In genomic region chr11:20067521-20067920, GRCm38 (mm10) we compare ENCODE assay signal across 14 mouse cellular contexts. TPM values are rescaled to one million over a fixed set of nuclear protein-coding genes. Genes with fewer than 3 reads are reported as not detected.
A peak's percentile ranks its signal among the peaks of the same experiment; 100 is the strongest.
DNase-seq lines count a peak whose midpoint lies in the region; ATAC-seq and TF ChIP-seq lines count a peak whose summit lies in the region.
"Had no signal": no experiment of that assay in that cellular context is flagged by ENCODE, and none has a peak within 500 bp of the region (broad histone marks: within the 10 kb centered on the region; RNA-seq: fewer than 3 reads in every experiment).

No protein-coding gene starts in this region.

- peaks cover 50% of the 10 kb centered on the region for H3K36me3 ChIP-seq in intestine, postnatal 0 days (ENCODE audit: control insufficient read depth, insufficient read depth)
- H3K36me3 ChIP-seq in intestine, embryonic 16.5 days (ENCODE audit: control insufficient read depth, insufficient read depth, low read length) = peaks cover 13% of the 10 kb centered on the region; the same call in 1 of the 2 replicates
- peaks cover 11% of the 10 kb centered on the region for H3K36me3 ChIP-seq in midbrain, postnatal 0 days (ENCODE audit: insufficient read depth, low read length)
- H3K36me3 ChIP-seq in midbrain, embryonic 16.5 days (ENCODE audit: control insufficient read depth, insufficient read depth, low read length) = peaks cover 5% of the 10 kb centered on the region; the same call in 1 of the 2 replicates

- no peaks in the 10 kb centered on the region for H3K4me1 ChIP-seq in intestine, postnatal 0 days (replicated peaks; ENCODE audit: control insufficient read depth, insufficient read depth, low read length)
- no peaks in the 10 kb centered on the region for H3K4me1 ChIP-seq in intestine, embryonic 16.5 days (ENCODE audit: control insufficient read depth, insufficient read depth, low read length)
- H3K4me1 ChIP-seq in midbrain, postnatal 0 days (ENCODE audit: insufficient read depth, low read length) = no peaks in the 10 kb centered on the region
- H3K4me1 ChIP-seq in midbrain, embryonic 16.5 days (ENCODE audit: control insufficient read depth, insufficient read depth, low read length) = no peaks in the 10 kb centered on the region
- H3K4me1 ChIP-seq: liver, embryonic 13.5 days had no signal

- WGBS in intestine, postnatal 0 days = 54% methylated on average over 1 of the region's 1 CpGs
- WGBS in intestine, embryonic 16.5 days = 59% methylated on average over 1 of the region's 1 CpGs
- WGBS in midbrain, postnatal 0 days = 57% methylated on average over 1 of the region's 1 CpGs
- 75% methylated on average over 1 of the region's 1 CpGs for WGBS in midbrain, embryonic 16.5 days

- H3K27me3 ChIP-seq in intestine, postnatal 0 days (replicated peaks; ENCODE audit: control insufficient read depth, insufficient read depth, low read length) = no peaks in the 10 kb centered on the region
- no peaks in the 10 kb centered on the region for H3K27me3 ChIP-seq in intestine, embryonic 16.5 days (replicated peaks; ENCODE audit: control insufficient read depth, insufficient read depth, low read length)
- H3K27me3 ChIP-seq in midbrain, postnatal 0 days (ENCODE audit: insufficient read depth, low read length) = no peaks in the 10 kb centered on the region
- H3K27me3 ChIP-seq in midbrain, embryonic 16.5 days (ENCODE audit: control insufficient read depth, insufficient read depth, low read depth, low read length) = no peaks in the 10 kb centered on the region
- H3K27me3 ChIP-seq: liver, embryonic 13.5 days; megakaryocyte, embryonic 14.5 days had no signal

- H3K9ac ChIP-seq in intestine, postnatal 0 days (ENCODE audit: low read depth, low read length) = no peak overlapping the region
- H3K9ac ChIP-seq in intestine, embryonic 16.5 days (ENCODE audit: low read depth, low read length) = no peak overlapping the region
- no peak overlapping the region for H3K9ac ChIP-seq in midbrain, postnatal 0 days (replicated peaks; ENCODE audit: low read length, poor library complexity, severe bottlenecking)
- H3K9ac ChIP-seq in midbrain, embryonic 16.5 days (ENCODE audit: low read depth, low read length) = no peak overlapping the region
- H3K9ac ChIP-seq: liver, embryonic 13.5 days had no signal

- no peak overlapping the region for H3K27ac ChIP-seq in intestine, postnatal 0 days (ENCODE audit: low read depth, low read length)
- H3K27ac ChIP-seq in intestine, embryonic 16.5 days (ENCODE audit: low read length) = no peak overlapping the region
- no peak overlapping the region for H3K27ac ChIP-seq in midbrain, postnatal 0 days (ENCODE audit: low read depth, low read length)
- H3K27ac ChIP-seq in midbrain, embryonic 16.5 days (ENCODE audit: low read length) = no peak overlapping the region
- H3K27ac ChIP-seq: liver, embryonic 13.5 days had no signal

- ATAC-seq in intestine, postnatal 0 days = no peak
- ATAC-seq in intestine, embryonic 16.5 days = no peak
- no peak for ATAC-seq in midbrain, postnatal 0 days (ENCODE audit: low FRiP score)
- ATAC-seq in midbrain, embryonic 16.5 days = no peak

- H3K4me3 ChIP-seq in intestine, postnatal 0 days (ENCODE audit: low read depth, low read length) = no peak overlapping the region
- H3K4me3 ChIP-seq in intestine, embryonic 16.5 days (ENCODE audit: low read length) = no peak overlapping the region
- H3K4me3 ChIP-seq in midbrain, postnatal 0 days (ENCODE audit: low read depth, low read length) = no peak overlapping the region
- no peak overlapping the region for H3K4me3 ChIP-seq in midbrain, embryonic 16.5 days (ENCODE audit: low read depth, low read length)
- H3K4me3 ChIP-seq: liver, embryonic 13.5 days; megakaryocyte, embryonic 14.5 days had no signal

- H3K9me3 ChIP-seq in intestine, postnatal 0 days (ENCODE audit: control insufficient read depth) = no peaks in the 10 kb centered on the region
- no peaks in the 10 kb centered on the region for H3K9me3 ChIP-seq in intestine, embryonic 16.5 days (ENCODE audit: control insufficient read depth, low read length)
- no peaks in the 10 kb centered on the region for H3K9me3 ChIP-seq in midbrain, postnatal 0 days (ENCODE audit: low read length)
- H3K9me3 ChIP-seq in midbrain, embryonic 16.5 days (replicated peaks; ENCODE audit: control insufficient read depth, low read length, poor library complexity, severe bottlenecking) = no peaks in the 10 kb centered on the region
- H3K9me3 ChIP-seq: liver, embryonic 13.5 days; megakaryocyte, embryonic 14.5 days had no signal

- TF ChIP-seq CTCF in intestine, postnatal 0 days (IDR thresholded peaks at IDR 0.05; ENCODE audit: low read depth) = peak; percentile 56
- TF ChIP-seq CTCF in midbrain, postnatal 0 days (IDR thresholded peaks at IDR 0.05) = peak; percentile 61

- no peak overlapping the region for H3K4me2 ChIP-seq in intestine, postnatal 0 days (replicated peaks; ENCODE audit: low read depth)
- H3K4me2 ChIP-seq in intestine, embryonic 16.5 days (ENCODE audit: low read depth, low read length) = no peak overlapping the region
- H3K4me2 ChIP-seq in midbrain, postnatal 0 days (ENCODE audit: low read depth, low read length, poor library complexity, severe bottlenecking) = no peak overlapping the region
- H3K4me2 ChIP-seq in midbrain, embryonic 16.5 days (ENCODE audit: low read length) = no peak overlapping the region
- H3K4me2 ChIP-seq: liver, embryonic 13.5 days had no signal

- DNase-seq in midbrain, postnatal 0 days (ENCODE audit: low spot score) = peak; percentile 39
- peak; percentile 21 for DNase-seq in NIH3T3 (ENCODE audit: low read depth)
- peak; percentile 52 for DNase-seq in naive thymus-derived CD4-positive, alpha-beta T cell, adult 2 months (ENCODE audit: low read depth)
- no peak for DNase-seq in adrenal gland, adult 18-20 months (ENCODE audit: low spot score in 2 of 2)
- DNase-seq in adrenal gland, postnatal 36 days = no peak
- DNase-seq: cerebellum, postnatal 36 days; heart, postnatal 4 days; kidney, postnatal 10 days; liver, embryonic 13.5 days; thymus, postnatal 14 days had no signal

RNA-seq across cellular contexts. Expression of gene Actr2, which starts 45.2 kb away (rescaled TPM):
- polyA plus RNA-seq in intestine, postnatal 0 days (2015; fragmentation: Nextera tagmentation; extraction: Ambion mirVana) = 109 and 111 TPM in 2 replicates
- 113 and 120 TPM in 2 replicates for polyA plus RNA-seq in intestine, embryonic 16.5 days (2015; fragmentation: Nextera tagmentation; extraction: Ambion mirVana)
- total RNA-seq in midbrain, postnatal 0 days (2014; rRNA removed) = 70.4 and 77.0 TPM in 2 replicates
- 169 and 193 TPM in 2 replicates for polyA plus RNA-seq in midbrain, postnatal 0 days (2015; fragmentation: Nextera tagmentation; extraction: Ambion mirVana)
- 188 and 208 TPM in 2 replicates for polyA plus RNA-seq in midbrain, embryonic 16.5 days (2015; fragmentation: Nextera tagmentation; extraction: Ambion mirVana)
- 100 to 1,000 TPM; 125 to 151 TPM for total RNA-seq in adrenal gland, adult 18-20 months (2021)
- total RNA-seq in adrenal gland, postnatal 36 days (2021) = 100 to 1,000 TPM; 144 to 147 TPM

Comparison
In these comparisons a context has a peak if more than half of its experiments do, and no peak if none do; other contexts are left out.
1. DNase-seq: peak in midbrain, postnatal 0 days (single experiment), NIH3T3 (single experiment) and naive thymus-derived CD4-positive, alpha-beta T cell, adult 2 months (single experiment); none in adrenal gland, adult 18-20 months (0 of 2) and adrenal gland, postnatal 36 days (0 of 2).